Mouse (Mus musculus) midbrain, embryonic 15.5 days (tissue): ENCODE data around the gene Fgfr2. TPM values are rescaled to one million over a fixed set of nuclear protein-coding genes. Genes with fewer than 3 reads are reported as not detected.

ENCODE experiments used
- ATAC-seq: fragments of 200-750 bp; cut with Nextera tagmentation; replicated peaks from 2 replicates; pipeline ENCODE4 v1.8.0; 2017; ENCODE audit warnings: moderate TSS enrichment
- H3K27ac ChIP-seq: fragments of 300-500 bp; sonication (generic); 2 replicates; pipeline ENCODE4 v1.5.1; 2015; ENCODE audit warnings: mild to moderate bottlenecking, inconsistent platforms
- H3K27me3 ChIP-seq: fragments of 300-500 bp; sonication (generic); replicated peaks from 2 replicates; pipeline ENCODE4 v1.6.1; 2015; ENCODE audit warnings: inconsistent platforms
- H3K36me3 ChIP-seq: fragments of 300-500 bp; sonication (generic); replicated peaks from 2 replicates; pipeline ENCODE4 v1.6.1; 2015; ENCODE audit warnings: inconsistent platforms
- H3K4me1 ChIP-seq: fragments of 300-500 bp; sonication (generic); 2 replicates; pipeline ENCODE4 v1.6.1; 2015; ENCODE audit warnings: inconsistent platforms
- H3K4me2 ChIP-seq: fragments of 300-500 bp; sonication (generic); 2 replicates; pipeline ENCODE4 v1.6.1; 2015; ENCODE audit warnings: inconsistent platforms, mild to moderate bottlenecking, moderate library complexity
- H3K4me3 ChIP-seq: fragments of 300-500 bp; sonication (generic); 2 replicates; pipeline ENCODE4 v1.5.1; 2015; ENCODE audit warnings: mild to moderate bottlenecking, inconsistent platforms
- H3K9ac ChIP-seq: fragments of 300-500 bp; sonication (generic); 2 replicates; pipeline ENCODE4 v1.6.1; 2015; ENCODE audit warnings: mild to moderate bottlenecking, inconsistent platforms
- H3K9me3 ChIP-seq: fragments of 300-500 bp; sonication (generic); 2 replicates; pipeline ENCODE4 v1.6.1; 2016; ENCODE audit warnings: inconsistent platforms
- WGBS: fragments of 180-500 bp; shearing (Covaris S2); methylation state at CpG from one replicate; pipeline ENCODE4 v1.1.7; 2015; ENCODE audit warnings: mixed read lengths; 5-methylcytosine and 5-hydroxymethylcytosine counted together
- polyA plus RNA-seq: library from polyadenylated mRNA; unstranded; fragments of >200 nt; fragmentation: Nextera tagmentation; extraction: Ambion mirVana; gene quantifications from 2 replicates; pipeline ENCODE4 v1.2.1, GENCODE M21; 2015

Fgfr2 gene
- polyA plus RNA-seq, 1 experiment from 2014 or later: 23.3 TPM

- Histone ChIP-seq H3K9me3 (no peaks in the 10 kb centered on the region), H3K4me2 (no peak overlapping the region), H3K4me1 (no peaks in the 10 kb centered on the region), H3K36me3 (no peaks in the 10 kb centered on the region), H3K27ac (no peak overlapping the region), H3K9ac (no peak overlapping the region), H3K4me3 (no peak overlapping the region), H3K27me3 (no peaks in the 10 kb centered on the region)
- ATAC-seq: no peak
- WGBS: 95% methylated on average over 2 of the region's 2 CpGs
Measured at GRCm38 (mm10) chr7:130578066-130578465, 2545.1 kb downstream of the Fgfr2 start.

GRCm38 (mm10) chr7:130577388-130578003 lies 2545.7 kb downstream of the Fgfr2 start, which contains the start of gene Tacc2:
Gene Tacc2 (plus strand): TSS chr7:130577438.
- Histone ChIP-seq H3K4me3 (no peak within 1 kb of the TSS), H3K27ac (no peak within 1 kb of the TSS), H3K9ac (no peak within 1 kb of the TSS), H3K36me3 (no peaks in the 10 kb centered on the region), H3K9me3 (no peaks in the 10 kb centered on the region), H3K27me3 (no peaks in the 10 kb centered on the region), H3K4me1 (no peaks in the 10 kb centered on the region), H3K4me2 (no peak within 1 kb of the TSS)
- WGBS: 63% methylated on average over 15 of the region's 15 CpGs
- ATAC-seq: no peak

GRCm38 (mm10) chr7:130576981-130577380 lies 2546.2 kb downstream of the Fgfr2 start:
- ATAC-seq: no peak
- Histone ChIP-seq H3K4me2 (no peak overlapping the region), H3K9ac (no peak overlapping the region), H3K27ac (no peak overlapping the region), H3K9me3 (no peaks in the 10 kb centered on the region), H3K4me1 (no peaks in the 10 kb centered on the region), H3K36me3 (no peaks in the 10 kb centered on the region), H3K27me3 (no peaks in the 10 kb centered on the region), H3K4me3 (no peak overlapping the region)
- 34% methylated on average over 10 of the region's 10 CpGs for WGBS

GRCm38 (mm10) chr7:130574211-130574991 lies 2548.7 kb downstream of the Fgfr2 start:
- 51% methylated on average over 13 of the region's 13 CpGs for WGBS
- H3K27me3 ChIP-seq: no peaks in the 10 kb centered on the region
- no peak overlapping the region for H3K27ac ChIP-seq

GRCm38 (mm10) chr7:130573746-130574145 lies 2549.4 kb downstream of the Fgfr2 start:
- H3K36me3 ChIP-seq: no peaks in the 10 kb centered on the region
- 93% methylated on average over 10 of the region's 10 CpGs for WGBS

More at GRCm38 (mm10) chr7:130574211-130574991, 2548.7 kb downstream of the Fgfr2 start:
- Histone ChIP-seq H3K4me3 (no peak overlapping the region), H3K36me3 (no peaks in the 10 kb centered on the region), H3K9me3 (no peaks in the 10 kb centered on the region), H3K4me1 (no peaks in the 10 kb centered on the region), H3K4me2 (no peak overlapping the region), H3K9ac (no peak overlapping the region)
- ATAC-seq: 0 out of 2 replicates have a peak, but pooled peaks have one; percentile 42

GRCm38 (mm10) chr7:130572821-130573220 lies 2550.3 kb downstream of the Fgfr2 start, which contains the start of gene Nsmce4a:
Gene Nsmce4a (minus strand): TSS chr7:130573118.
- H3K27ac ChIP-seq: no peak within 1 kb of the TSS
- ATAC-seq: no peak
- H3K4me1 ChIP-seq: no peaks in the 10 kb centered on the region
- no peaks in the 10 kb centered on the region for H3K9me3 ChIP-seq
- no peak within 1 kb of the TSS for H3K4me3 ChIP-seq
- H3K36me3 ChIP-seq: no peaks in the 10 kb centered on the region
- 62% methylated on average over 11 of the region's 11 CpGs for WGBS
- no peak within 1 kb of the TSS for H3K4me2 ChIP-seq
- H3K27me3 ChIP-seq: no peaks in the 10 kb centered on the region
- no peak within 1 kb of the TSS for H3K9ac ChIP-seq

More at GRCm38 (mm10) chr7:130573746-130574145, 2549.4 kb downstream of the Fgfr2 start:
- H3K9me3 ChIP-seq: no peaks in the 10 kb centered on the region
- H3K4me3 ChIP-seq: no peak overlapping the region
- H3K9ac ChIP-seq: no peak overlapping the region
- no peak overlapping the region for H3K4me2 ChIP-seq
- no peaks in the 10 kb centered on the region for H3K27me3 ChIP-seq
- H3K27ac ChIP-seq: no peak overlapping the region
- ATAC-seq: no peak
- no peaks in the 10 kb centered on the region for H3K4me1 ChIP-seq

GRCm38 (mm10) chr7:130570472-130570871 lies 2552.7 kb downstream of the Fgfr2 start:
- WGBS: 48% methylated on average over 7 of the region's 7 CpGs
- ATAC-seq: no peak

GRCm38 (mm10) chr7:130568783-130569436 lies 2554.2 kb downstream of the Fgfr2 start:
- Histone ChIP-seq H3K4me2 (no peak overlapping the region), H3K27ac (no peak overlapping the region), H3K36me3 (no peaks in the 10 kb centered on the region), H3K9me3 (no peaks in the 10 kb centered on the region), H3K4me1 (no peaks in the 10 kb centered on the region), H3K27me3 (no peaks in the 10 kb centered on the region), H3K9ac (no peak overlapping the region), H3K4me3 (no peak overlapping the region)
- WGBS: 85% methylated on average over 9 of the region's 9 CpGs
- no peak for ATAC-seq

More at GRCm38 (mm10) chr7:130570472-130570871, 2552.7 kb downstream of the Fgfr2 start:
- Histone ChIP-seq H3K4me1 (no peaks in the 10 kb centered on the region), H3K4me2 (no peak overlapping the region), H3K36me3 (no peaks in the 10 kb centered on the region), H3K9me3 (no peaks in the 10 kb centered on the region), H3K9ac (no peak overlapping the region), H3K27ac (no peak overlapping the region), H3K27me3 (no peaks in the 10 kb centered on the region), H3K4me3 (no peak overlapping the region)

- H3K27ac ChIP-seq: no peak overlapping the region
- 70% methylated on average over 3 of the region's 3 CpGs for WGBS
- no peaks in the 10 kb centered on the region for H3K4me1 ChIP-seq
- H3K4me2 ChIP-seq: no peak overlapping the region
- no peaks in the 10 kb centered on the region for H3K9me3 ChIP-seq
- no peak overlapping the region for H3K4me3 ChIP-seq
- no peak for ATAC-seq
- no peaks in the 10 kb centered on the region for H3K27me3 ChIP-seq
- no peaks in the 10 kb centered on the region for H3K36me3 ChIP-seq
- H3K9ac ChIP-seq: no peak overlapping the region
Measured at GRCm38 (mm10) chr7:130564596-130564995, 2558.6 kb downstream of the Fgfr2 start.

GRCm38 (mm10) chr7:130563880-130564279 lies 2559.3 kb downstream of the Fgfr2 start:
- Histone ChIP-seq H3K9ac (no peak overlapping the region), H3K9me3 (no peaks in the 10 kb centered on the region), H3K4me3 (no peak overlapping the region), H3K36me3 (no peaks in the 10 kb centered on the region), H3K27me3 (no peaks in the 10 kb centered on the region), H3K4me1 (no peaks in the 10 kb centered on the region), H3K27ac (no peak overlapping the region), H3K4me2 (no peak overlapping the region)
- 62% methylated on average over 4 of the region's 4 CpGs for WGBS
- ATAC-seq: no peak

GRCm38 (mm10) chr7:130563276-130563675 lies 2559.9 kb downstream of the Fgfr2 start:
- Histone ChIP-seq H3K4me2 (no peak overlapping the region), H3K4me3 (no peak overlapping the region), H3K27ac (no peak overlapping the region), H3K9ac (no peak overlapping the region), H3K9me3 (no peaks in the 10 kb centered on the region), H3K27me3 (no peaks in the 10 kb centered on the region), H3K4me1 (no peaks in the 10 kb centered on the region), H3K36me3 (no peaks in the 10 kb centered on the region)
- WGBS: 88% methylated on average over 4 of the region's 4 CpGs
- no peak for ATAC-seq

GRCm38 (mm10) chr7:130560933-130561332 lies 2562.2 kb downstream of the Fgfr2 start:
- H3K27ac ChIP-seq: no peak overlapping the region
- no peak for ATAC-seq
- no peaks in the 10 kb centered on the region for H3K9me3 ChIP-seq
- H3K27me3 ChIP-seq: no peaks in the 10 kb centered on the region
- no peak overlapping the region for H3K9ac ChIP-seq
- H3K4me3 ChIP-seq: no peak overlapping the region
- H3K4me2 ChIP-seq: no peak overlapping the region
- no peaks in the 10 kb centered on the region for H3K36me3 ChIP-seq
- WGBS: 89% methylated on average over 1 of the region's 1 CpGs
- H3K4me1 ChIP-seq: no peaks in the 10 kb centered on the region
